Mouse (Mus musculus): ENCODE results near the gene Fam117b. TPM values are rescaled to one million over a fixed set of nuclear protein-coding genes. Genes with fewer than 3 reads are reported as not detected.
A peak's percentile ranks its signal among the peaks of the same experiment; 100 is the strongest.

The Fam117b gene
- polyA plus RNA-seq, 1 experiment from 2014 or later: 7.6 TPM

GRCm38 (mm10) chr1:59899679-59900078, 13.1 kb upstream of the Fam117b start:
- Histone ChIP-seq H3K27ac (0 out of 2 replicates have a peak overlapping the region, but pooled peaks have one; percentile 4), H3K4me3 (no peak overlapping the region), H3K9me3 (replicated peaks) (no peaks in the 10 kb centered on the region), H3K36me3 (no peaks in the 10 kb centered on the region), H3K27me3 (replicated peaks) (no peaks in the 10 kb centered on the region), H3K9ac (no peak overlapping the region), H3K4me2 (no peak overlapping the region), H3K4me1 (peaks cover 89% of the 10 kb centered on the region)
- 49% methylated on average over 2 of the region's 2 CpGs for WGBS (ENCODE audit: insufficient replicate concordance)
- no peak for ATAC-seq

- Histone ChIP-seq H3K4me2 (peak overlapping the region; percentile 36), H3K27me3 (replicated peaks) (no peaks in the 10 kb centered on the region), H3K4me1 (peaks cover 89% of the 10 kb centered on the region), H3K9me3 (replicated peaks) (no peaks in the 10 kb centered on the region), H3K36me3 (no peaks in the 10 kb centered on the region), H3K4me3 (no peak overlapping the region), H3K27ac (peak overlapping the region; percentile 67), H3K9ac (0 out of 2 replicates have a peak overlapping the region, but pooled peaks have one; percentile 3)
- WGBS (ENCODE audit: insufficient replicate concordance): 37% methylated on average over 5 of the region's 5 CpGs
- peak; percentile 78 for ATAC-seq
Observed at GRCm38 (mm10) chr1:59901082-59901876, 11.5 kb upstream of the Fam117b start.

GRCm38 (mm10) chr1:59902634-59903033, 10.2 kb upstream of the Fam117b start:
- H3K4me1 ChIP-seq: peaks cover 76% of the 10 kb centered on the region
- H3K27me3 ChIP-seq (replicated peaks): no peaks in the 10 kb centered on the region
- H3K4me3 ChIP-seq: no peak overlapping the region
- WGBS (ENCODE audit: insufficient replicate concordance): 46% methylated on average over 3 of the region's 3 CpGs
- ATAC-seq: no peak
- H3K9ac ChIP-seq: no peak overlapping the region
- no peak overlapping the region for H3K27ac ChIP-seq
- no peaks in the 10 kb centered on the region for H3K9me3 ChIP-seq (replicated peaks)
- no peaks in the 10 kb centered on the region for H3K36me3 ChIP-seq
- H3K4me2 ChIP-seq: no peak overlapping the region

GRCm38 (mm10) chr1:59904630-59905295, 8.0 kb upstream of the Fam117b start:
- no peak overlapping the region for H3K4me3 ChIP-seq
- no peak overlapping the region for H3K27ac ChIP-seq
- no peaks in the 10 kb centered on the region for H3K9me3 ChIP-seq (replicated peaks)
- H3K9ac ChIP-seq: no peak overlapping the region
- ATAC-seq: no peak
- peaks cover 55% of the 10 kb centered on the region for H3K4me1 ChIP-seq
- WGBS (ENCODE audit: insufficient replicate concordance): 51% methylated on average over 6 of the region's 6 CpGs
- no peak overlapping the region for H3K4me2 ChIP-seq
- no peaks in the 10 kb centered on the region for H3K27me3 ChIP-seq (replicated peaks)
- H3K36me3 ChIP-seq: no peaks in the 10 kb centered on the region

GRCm38 (mm10) chr1:59905916-59906315, 6.9 kb upstream of the Fam117b start:
- Histone ChIP-seq H3K4me1 (peaks cover 43% of the 10 kb centered on the region), H3K27me3 (replicated peaks) (no peaks in the 10 kb centered on the region), H3K9ac (no peak overlapping the region), H3K27ac (no peak overlapping the region), H3K4me2 (no peak overlapping the region), H3K36me3 (no peaks in the 10 kb centered on the region), H3K4me3 (no peak overlapping the region), H3K9me3 (replicated peaks) (no peaks in the 10 kb centered on the region)
- ATAC-seq: no peak; the same call in 1 of the 2 replicates
- WGBS (ENCODE audit: insufficient replicate concordance): 55% methylated on average over 2 of the region's 2 CpGs

- H3K9me3 ChIP-seq (replicated peaks): no peaks in the 10 kb centered on the region
- no peaks in the 10 kb centered on the region for H3K36me3 ChIP-seq
- H3K27ac ChIP-seq: no peak overlapping the region
- H3K4me2 ChIP-seq: no peak overlapping the region
- peaks cover 38% of the 10 kb centered on the region for H3K4me1 ChIP-seq
- H3K27me3 ChIP-seq (replicated peaks): no peaks in the 10 kb centered on the region
- no peak overlapping the region for H3K4me3 ChIP-seq
- no peak overlapping the region for H3K9ac ChIP-seq
- ATAC-seq: no peak
- WGBS (ENCODE audit: insufficient replicate concordance): 80% methylated on average over 13 of the region's 13 CpGs
Observed at GRCm38 (mm10) chr1:59906819-59907521, 5.8 kb upstream of the Fam117b start.

- ATAC-seq: no peak
- H3K4me2 ChIP-seq: no peak overlapping the region
- 25% methylated on average over 2 of the region's 2 CpGs for WGBS (ENCODE audit: insufficient replicate concordance)
- no peaks in the 10 kb centered on the region for H3K27me3 ChIP-seq (replicated peaks)
- H3K9me3 ChIP-seq (replicated peaks): no peaks in the 10 kb centered on the region
- no peaks in the 10 kb centered on the region for H3K36me3 ChIP-seq
- H3K9ac ChIP-seq: no peak overlapping the region
- H3K4me1 ChIP-seq: peaks cover 36% of the 10 kb centered on the region
- no peak overlapping the region for H3K4me3 ChIP-seq
- no peak overlapping the region for H3K27ac ChIP-seq
Observed at GRCm38 (mm10) chr1:59907700-59908099, 5.1 kb upstream of the Fam117b start.

- 77% methylated on average over 1 of the region's 1 CpGs for WGBS (ENCODE audit: insufficient replicate concordance)
- Histone ChIP-seq H3K9me3 (replicated peaks) (no peaks in the 10 kb centered on the region), H3K27me3 (replicated peaks) (no peaks in the 10 kb centered on the region), H3K4me1 (peaks cover 39% of the 10 kb centered on the region), H3K9ac (no peak overlapping the region), H3K4me3 (no peak overlapping the region), H3K4me2 (no peak overlapping the region), H3K36me3 (no peaks in the 10 kb centered on the region), H3K27ac (no peak overlapping the region)
- no peak for ATAC-seq
Observed at GRCm38 (mm10) chr1:59910941-59911340, 1.9 kb upstream of the Fam117b start.

GRCm38 (mm10) chr1:59913195-59913868, 526 bp downstream of the Fam117b start:
- Histone ChIP-seq H3K9me3 (replicated peaks) (no peaks in the 10 kb centered on the region), H3K9ac (peak overlapping the region; percentile 95), H3K27me3 (replicated peaks) (no peaks in the 10 kb centered on the region), H3K4me2 (peak overlapping the region; percentile 99), H3K27ac (peak overlapping the region; percentile 95), H3K36me3 (no peaks in the 10 kb centered on the region), H3K4me3 (peak overlapping the region; percentile 99), H3K4me1 (peaks cover 49% of the 10 kb centered on the region)
- peak; percentile 57 for ATAC-seq
- 1% methylated on average over 80 of the region's 98 CpGs for WGBS (ENCODE audit: insufficient replicate concordance)

- H3K4me2 ChIP-seq: peak overlapping the region; percentile 99
- H3K9ac ChIP-seq: peak overlapping the region; percentile 95
- peak overlapping the region; percentile 99 for H3K4me3 ChIP-seq
- H3K27me3 ChIP-seq (replicated peaks): no peaks in the 10 kb centered on the region
- no peak for ATAC-seq
- WGBS (ENCODE audit: insufficient replicate concordance): 4% methylated on average over 12 of the region's 12 CpGs
- H3K27ac ChIP-seq: peak overlapping the region; percentile 95
- H3K9me3 ChIP-seq (replicated peaks): no peaks in the 10 kb centered on the region
- no peaks in the 10 kb centered on the region for H3K36me3 ChIP-seq
- H3K4me1 ChIP-seq: peaks cover 51% of the 10 kb centered on the region
Observed at GRCm38 (mm10) chr1:59913869-59914225, 1.0 kb downstream of the Fam117b start.

- peak overlapping the region; percentile 99 for H3K4me2 ChIP-seq
- H3K36me3 ChIP-seq: no peaks in the 10 kb centered on the region
- H3K4me3 ChIP-seq: peak overlapping the region; percentile 99
- peak overlapping the region; percentile 95 for H3K27ac ChIP-seq
- WGBS (ENCODE audit: insufficient replicate concordance): 33% methylated on average over 3 of the region's 3 CpGs
- 0 out of 2 replicates have a peak overlapping the region, but pooled peaks have one; percentile 95 for H3K9ac ChIP-seq
- no peaks in the 10 kb centered on the region for H3K9me3 ChIP-seq (replicated peaks)
- peaks cover 51% of the 10 kb centered on the region for H3K4me1 ChIP-seq
- no peaks in the 10 kb centered on the region for H3K27me3 ChIP-seq (replicated peaks)
- ATAC-seq: 0 out of 2 replicates have a peak, but pooled peaks have one; percentile 20
Observed at GRCm38 (mm10) chr1:59914799-59915198, 2.0 kb downstream of the Fam117b start.

Data from liver, embryonic 12.5 days (tissue).